Mouse (Mus musculus) MEL-GATA-1-ER (cell line): ENCODE measurements at regions not wholly inside any gene's neighbourhood (a gene's known extent, or its start where the extent isn't known, plus 50 kb on each side); places are given as distances from the start of the nearest gene placed in this dataset.

ENCODE experiments used
- DNase-seq: peaks from one replicate; pipeline ENCODE4 v3.0.0-alpha.2; 2012; ENCODE audit warnings: low read depth; ENCODE audit errors: extremely low read depth

GRCm38 (mm10) chr3:116197966-116198365, 55.3 kb downstream of the Gpr88 start:
- no peak for DNase-seq

GRCm38 (mm10) chr3:116194701-116195100, 58.6 kb downstream of the Gpr88 start:
- DNase-seq = no peak

GRCm38 (mm10) chr3:116191261-116191660, 61.8 kb upstream of the Vcam1 start:
- no peak for DNase-seq

- DNase-seq = no peak
Measured at GRCm38 (mm10) chr3:116190727-116191126, 61.2 kb upstream of the Vcam1 start.

GRCm38 (mm10) chr3:116189363-116190100, 60.0 kb upstream of the Vcam1 start:
- no peak for DNase-seq

GRCm38 (mm10) chr3:116185206-116185605, 55.7 kb upstream of the Vcam1 start:
- no peak for DNase-seq

- DNase-seq = peak; percentile 7
Measured at GRCm38 (mm10) chr3:116184443-116184842, 55.0 kb upstream of the Vcam1 start.

GRCm38 (mm10) chr3:116180341-116180885, 50.9 kb upstream of the Vcam1 start:
- no peak for DNase-seq
